Mouse (Mus musculus) layer of hippocampus, adult 9-11 months (tissue): ENCODE data around the gene Cmtm3.

Source experiments
- DNase-seq: peaks from one replicate; pipeline ENCODE4 v3.0.0; 2022

Gene Cmtm3

GRCm38 (mm10) chr8:104386693-104387092 lies 47.5 kb downstream of the Cmtm3 start:
- DNase-seq: no peak

GRCm38 (mm10) chr8:104387501-104387900 lies 48.3 kb downstream of the Cmtm3 start:
- no peak for DNase-seq

- no peak for DNase-seq
These were observed 48.8 kb downstream of the Cmtm3 start for GRCm38 (mm10) chr8:104387980-104388379.

GRCm38 (mm10) chr8:104390245-104390644 lies 51.0 kb downstream of the Cmtm3 start:
- DNase-seq: no peak

- DNase-seq: no peak
These were observed 53.9 kb downstream of the Cmtm3 start for GRCm38 (mm10) chr8:104393139-104393538.

- no peak for DNase-seq
These were observed 54.6 kb downstream of the Cmtm3 start for GRCm38 (mm10) chr8:104393767-104394166.

GRCm38 (mm10) chr8:104394801-104395702 lies 55.8 kb downstream of the Cmtm3 start:
- DNase-seq: peak; percentile 54

- DNase-seq: no peak
These were observed 56.6 kb downstream of the Cmtm3 start, which contains the start of gene Cmtm4 for GRCm38 (mm10) chr8:104395703-104396357. Gene Cmtm4, minus strand, starts transcription at chr8:104395807.
